Mouse (Mus musculus) intestine, postnatal 0 days (tissue): ENCODE measurements around the gene Afap1l2. TPM values are rescaled to one million over a fixed set of nuclear protein-coding genes. Genes with fewer than 3 reads are reported as not detected.
A peak's percentile ranks its signal among the peaks of the same experiment; 100 is the strongest.

Experiments used
- ATAC-seq: fragments of 200-750 bp; cut with Nextera tagmentation; 2 replicates; pipeline ENCODE4 v1.8.0; 2017; ENCODE audit warnings: mild to moderate bottlenecking, moderate TSS enrichment, moderate library complexity
- H3K27ac ChIP-seq: fragments of 300-500 bp; sonication (generic); 2 replicates; pipeline ENCODE4 v1.5.1; 2014; ENCODE audit warnings: mild to moderate bottlenecking, low read depth, low read length, moderate library complexity
- H3K27me3 ChIP-seq: fragments of 300-500 bp; sonication (generic); replicated peaks from 2 replicates; pipeline ENCODE4 v1.6.1; 2014; ENCODE audit warnings: low read length, mixed read lengths; ENCODE audit not compliant: control insufficient read depth, insufficient read depth
- H3K36me3 ChIP-seq: fragments of 300-500 bp; sonication (generic); 2 replicates; pipeline ENCODE4 v1.6.1; 2014; ENCODE audit warnings: mild to moderate bottlenecking, moderate library complexity; ENCODE audit not compliant: control insufficient read depth, insufficient read depth
- H3K4me1 ChIP-seq: fragments of 300-500 bp; sonication (generic); replicated peaks from 2 replicates; pipeline ENCODE4 v1.6.1; 2014; ENCODE audit warnings: antibody characterized with exemption, low read length, mixed read lengths; ENCODE audit not compliant: control insufficient read depth, insufficient read depth
- H3K4me2 ChIP-seq: fragments of 300-500 bp; sonication (generic); replicated peaks from 2 replicates; pipeline ENCODE4 v1.6.1; 2014; ENCODE audit warnings: low read depth, mild to moderate bottlenecking, moderate library complexity
- H3K4me3 ChIP-seq: fragments of 300-500 bp; sonication (generic); 2 replicates; pipeline ENCODE4 v1.5.1; 2014; ENCODE audit warnings: low read depth, low read length
- H3K9ac ChIP-seq: fragments of 300-500 bp; sonication (generic); 2 replicates; pipeline ENCODE4 v1.6.1; 2014; ENCODE audit warnings: mild to moderate bottlenecking, low read depth, low read length
- H3K9me3 ChIP-seq: fragments of 300-500 bp; sonication (generic); 2 replicates; pipeline ENCODE4 v1.6.1; 2016; ENCODE audit warnings: mixed run types; ENCODE audit not compliant: control insufficient read depth
- CTCF ChIP-seq: sonication (generic); IDR thresholded peaks from 2 replicates; pipeline ENCODE4 v1.5.1; 2016; ENCODE audit warnings: low read depth, mild to moderate bottlenecking, control low read depth, antibody characterized with exemption, moderate library complexity
- WGBS: fragments of 180-500 bp; shearing (Covaris S2); extraction: QIAGEN DNeasy Blood & Tissue Kit; methylation state at CpG from one replicate; pipeline ENCODE4 v1.1.7; 2014; 5-methylcytosine and 5-hydroxymethylcytosine counted together
- polyA plus RNA-seq: library from polyadenylated mRNA; unstranded; fragments of >200 nt; fragmentation: Nextera tagmentation; extraction: Ambion mirVana; gene quantifications from 2 replicates; pipeline ENCODE4 v1.2.1, GENCODE M21; 2015

Gene Afap1l2
- polyA plus RNA-seq, 1 experiment from 2014 or later, result 7.1 TPM

- Histone ChIP-seq H3K4me1 (no peaks in the 10 kb centered on the region), H3K36me3 (no peaks in the 10 kb centered on the region), H3K27me3 (no peaks in the 10 kb centered on the region), H3K9me3 (no peaks in the 10 kb centered on the region), H3K4me2 (no peak overlapping the region), H3K27ac (no peak overlapping the region), H3K9ac (no peak overlapping the region), H3K4me3 (no peak overlapping the region)
- 79% methylated on average over 7 of the region's 7 CpGs for WGBS
- ATAC-seq, result no peak
- TF ChIP-seq CTCF, result no peak
Measured at GRCm38 (mm10) chr19:56950818-56951217, 57.2 kb downstream of the Afap1l2 start.

GRCm38 (mm10) chr19:56949868-56950267 lies 58.2 kb downstream of the Afap1l2 start:
- H3K4me1 ChIP-seq, result no peaks in the 10 kb centered on the region
- no peak overlapping the region for H3K9ac ChIP-seq
- no peak overlapping the region for H3K27ac ChIP-seq
- no peak overlapping the region for H3K4me3 ChIP-seq
- TF ChIP-seq CTCF, result no peak
- no peak overlapping the region for H3K4me2 ChIP-seq
- H3K9me3 ChIP-seq, result no peaks in the 10 kb centered on the region
- 51% methylated on average over 8 of the region's 8 CpGs for WGBS
- no peak for ATAC-seq
- no peaks in the 10 kb centered on the region for H3K27me3 ChIP-seq
- no peaks in the 10 kb centered on the region for H3K36me3 ChIP-seq

- Histone ChIP-seq H3K27ac (no peak overlapping the region), H3K9me3 (no peaks in the 10 kb centered on the region), H3K27me3 (no peaks in the 10 kb centered on the region), H3K4me1 (no peaks in the 10 kb centered on the region), H3K4me3 (no peak overlapping the region), H3K36me3 (no peaks in the 10 kb centered on the region), H3K4me2 (no peak overlapping the region), H3K9ac (no peak overlapping the region)
- 65% methylated on average over 6 of the region's 6 CpGs for WGBS
- ATAC-seq, result no peak
- no peak for TF ChIP-seq CTCF
Measured at GRCm38 (mm10) chr19:56947971-56948610, 59.9 kb downstream of the Afap1l2 start.

DNA sequence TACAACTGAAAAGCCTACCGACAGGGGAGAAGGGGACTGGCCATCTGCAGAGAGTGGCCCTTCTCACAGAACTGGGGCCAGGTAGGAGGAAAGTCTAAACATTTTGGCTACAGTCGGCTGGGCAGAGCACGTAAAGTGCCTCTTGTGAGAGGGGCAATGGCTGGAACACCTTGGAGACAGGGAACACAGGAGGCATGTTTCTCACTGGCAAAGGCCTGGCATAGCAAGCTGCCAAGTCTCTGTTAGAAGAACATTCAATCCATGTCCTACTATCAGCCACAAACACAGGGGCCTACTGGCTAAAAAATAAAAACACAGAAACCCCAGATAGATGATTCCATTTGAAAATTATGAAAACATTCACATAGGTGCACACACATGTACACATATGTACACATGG lies 61.3 kb downstream of the Afap1l2 start:
- no peak for TF ChIP-seq CTCF
- no peak overlapping the region for H3K4me2 ChIP-seq
- H3K27ac ChIP-seq, result no peak overlapping the region
- WGBS, result 83% methylated on average over 3 of the region's 3 CpGs
- ATAC-seq, result no peak
- H3K4me1 ChIP-seq, result no peaks in the 10 kb centered on the region
- no peak overlapping the region for H3K9ac ChIP-seq
- H3K4me3 ChIP-seq, result no peak overlapping the region
- no peaks in the 10 kb centered on the region for H3K36me3 ChIP-seq
- H3K9me3 ChIP-seq, result no peaks in the 10 kb centered on the region
- no peaks in the 10 kb centered on the region for H3K27me3 ChIP-seq

GRCm38 (mm10) chr19:56946277-56946676 lies 61.8 kb downstream of the Afap1l2 start:
- no peaks in the 10 kb centered on the region for H3K9me3 ChIP-seq
- no peaks in the 10 kb centered on the region for H3K4me1 ChIP-seq
- H3K9ac ChIP-seq, result no peak overlapping the region
- no peaks in the 10 kb centered on the region for H3K36me3 ChIP-seq
- no peak overlapping the region for H3K27ac ChIP-seq
- H3K27me3 ChIP-seq, result no peaks in the 10 kb centered on the region
- no peak overlapping the region for H3K4me2 ChIP-seq
- no peak for ATAC-seq
- 86% methylated on average over 7 of the region's 7 CpGs for WGBS
- H3K4me3 ChIP-seq, result no peak overlapping the region
- TF ChIP-seq CTCF, result no peak

DNA sequence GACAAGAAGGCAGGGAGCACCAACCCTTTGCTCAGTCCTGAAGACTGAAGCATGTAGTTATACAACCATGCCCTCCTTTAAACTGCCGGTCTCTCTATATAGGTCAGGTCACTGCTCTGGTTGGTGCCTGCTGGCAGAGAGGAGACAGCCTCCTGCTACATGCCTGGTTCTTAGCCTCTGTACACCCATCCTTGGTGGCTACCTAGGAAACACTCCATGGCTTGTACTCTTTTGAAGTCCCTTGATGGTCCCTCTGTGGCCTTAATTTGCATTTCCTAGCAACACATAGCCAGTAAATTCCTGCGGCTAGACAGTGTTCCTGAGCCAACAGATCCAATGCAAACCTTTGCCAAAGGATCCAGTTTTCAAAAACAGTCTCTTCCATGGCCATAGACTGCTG lies 62.4 kb downstream of the Afap1l2 start:
- no peak overlapping the region for H3K9ac ChIP-seq
- H3K27me3 ChIP-seq, result no peaks in the 10 kb centered on the region
- no peaks in the 10 kb centered on the region for H3K4me1 ChIP-seq
- ATAC-seq, result no peak
- no peak overlapping the region for H3K4me3 ChIP-seq
- no peaks in the 10 kb centered on the region for H3K9me3 ChIP-seq
- no peak overlapping the region for H3K4me2 ChIP-seq
- H3K27ac ChIP-seq, result no peak overlapping the region
- 87% methylated on average over 2 of the region's 2 CpGs for WGBS
- H3K36me3 ChIP-seq, result no peaks in the 10 kb centered on the region
- TF ChIP-seq CTCF, result no peak

- H3K36me3 ChIP-seq, result no peaks in the 10 kb centered on the region
Measured at GRCm38 (mm10) chr19:56944826-56945225, 63.2 kb downstream of the Afap1l2 start.

More at GRCm38 (mm10) chr19:56944826-56945225, 63.2 kb downstream of the Afap1l2 start:
- Histone ChIP-seq H3K4me3 (no peak overlapping the region), H3K4me1 (no peaks in the 10 kb centered on the region), H3K4me2 (no peak overlapping the region), H3K27me3 (no peaks in the 10 kb centered on the region), H3K27ac (no peak overlapping the region), H3K9ac (no peak overlapping the region), H3K9me3 (no peaks in the 10 kb centered on the region)
- no peak for ATAC-seq
- TF ChIP-seq CTCF, result 0 out of 2 replicates have a peak, but pooled peaks have one; percentile 9
- 97% methylated on average over 3 of the region's 3 CpGs for WGBS
